In genomic region chr14:103657876-103658275, GRCm38 (mm10) we compare ENCODE assay signal across 32 mouse cellular contexts. TPM values are rescaled to one million over a fixed set of nuclear protein-coding genes. Genes with fewer than 3 reads are reported as not detected.
"Had no signal": no experiment of that assay in that cellular context is flagged by ENCODE, and none has a peak within 500 bp of the region (broad histone marks: within the 10 kb centered on the region; RNA-seq: fewer than 3 reads in every experiment).

No protein-coding gene starts in this region.

- H3K4me3 ChIP-seq: limb, embryonic 10.5 days; limb, embryonic 12.5 days; limb, embryonic 13.5 days; limb, embryonic 15.5 days; liver, embryonic 12.5 days; liver, embryonic 13.5 days; liver, embryonic 15.5 days; lung, embryonic 15.5 days; megakaryocyte, embryonic 14.5 days; midbrain, embryonic 10.5 days; midbrain, embryonic 12.5 days; midbrain, embryonic 13.5 days; midbrain, embryonic 15.5 days; myocyte; neural tube, embryonic 12.5 days had no signal

- H3K4me2 ChIP-seq: limb, embryonic 12.5 days; limb, embryonic 13.5 days; limb, embryonic 15.5 days; liver, embryonic 11.5 days; liver, embryonic 12.5 days; liver, embryonic 13.5 days; liver, embryonic 15.5 days; lung, embryonic 14.5 days; lung, embryonic 15.5 days; midbrain, embryonic 11.5 days; midbrain, embryonic 12.5 days; midbrain, embryonic 13.5 days; midbrain, embryonic 15.5 days; neural tube, embryonic 12.5 days had no signal

- ATAC-seq: liver, embryonic 12.5 days; liver, postnatal 0 days; lung, postnatal 0 days; midbrain, embryonic 13.5 days; midbrain, embryonic 15.5 days; midbrain, embryonic 16.5 days had no signal

- H3K9ac ChIP-seq: limb, embryonic 12.5 days; limb, embryonic 13.5 days; limb, embryonic 15.5 days; liver, embryonic 12.5 days; liver, embryonic 13.5 days; liver, embryonic 14.5 days; liver, embryonic 15.5 days; liver, postnatal 0 days; lung, embryonic 14.5 days; lung, embryonic 15.5 days; midbrain, embryonic 12.5 days; midbrain, embryonic 13.5 days; midbrain, embryonic 15.5 days; neural tube, embryonic 12.5 days had no signal

- H3K27ac ChIP-seq: limb, embryonic 10.5 days; limb, embryonic 12.5 days; limb, embryonic 13.5 days; limb, embryonic 15.5 days; liver, embryonic 12.5 days; liver, embryonic 13.5 days; liver, embryonic 14.5 days; liver, embryonic 15.5 days; lung, embryonic 15.5 days; macrophage; midbrain, embryonic 10.5 days; midbrain, embryonic 12.5 days; midbrain, embryonic 13.5 days; midbrain, embryonic 15.5 days; neural tube, embryonic 12.5 days had no signal

- H3K9me3 ChIP-seq: limb, embryonic 10.5 days; limb, embryonic 12.5 days; limb, embryonic 13.5 days; limb, embryonic 15.5 days; liver, embryonic 12.5 days; liver, embryonic 13.5 days; liver, embryonic 15.5 days; lung, embryonic 15.5 days; megakaryocyte, embryonic 14.5 days; midbrain, embryonic 10.5 days; midbrain, embryonic 12.5 days; midbrain, embryonic 13.5 days; midbrain, embryonic 15.5 days; neural tube, embryonic 12.5 days had no signal

- H3K4me1 ChIP-seq: limb, embryonic 10.5 days; limb, embryonic 12.5 days; limb, embryonic 13.5 days; limb, embryonic 15.5 days; liver, embryonic 12.5 days; liver, embryonic 13.5 days; liver, embryonic 15.5 days; lung, embryonic 15.5 days had no signal

- H3K36me3 ChIP-seq: limb, embryonic 10.5 days; limb, embryonic 12.5 days; limb, embryonic 13.5 days; limb, embryonic 15.5 days; liver, embryonic 12.5 days; liver, embryonic 13.5 days; liver, embryonic 15.5 days; lung, embryonic 15.5 days had no signal

- DNase-seq: left cerebral cortex, postnatal 4 days; liver; liver, embryonic 13.5 days; liver, postnatal 0 days; lung, adult 18-20 months; lung, adult 2 months; lung, embryonic 14.5 days; lung, postnatal 10 days; lung, postnatal 14 days; lung, postnatal 36 days; lung, postnatal 4 days; midbrain, embryonic 14.5 days had no signal

- H3K27me3 ChIP-seq: limb, embryonic 12.5 days; limb, embryonic 13.5 days; limb, embryonic 15.5 days; liver, embryonic 12.5 days; liver, embryonic 13.5 days; liver, embryonic 15.5 days; lung, embryonic 15.5 days; megakaryocyte, embryonic 14.5 days; midbrain, embryonic 12.5 days; midbrain, embryonic 13.5 days; midbrain, embryonic 15.5 days; neural tube, embryonic 12.5 days had no signal

RNA-seq across cellular contexts. Expression of gene Slain1, which starts 7.8 kb away (rescaled TPM):
- polyA plus RNA-seq: myocyte had no signal
